Mouse (Mus musculus): ENCODE results near the gene Hpcal1. TPM values are rescaled to one million over a fixed set of nuclear protein-coding genes. Genes with fewer than 3 reads are reported as not detected.

Gene Hpcal1
- polyA plus RNA-seq, 1 experiment = 76.2 TPM

- 74% methylated on average over 1 of the region's 1 CpGs for WGBS
- no peak for TF ChIP-seq POLR2A (IDR thresholded peaks at IDR 0.05; ENCODE audit: low read depth, low read length)
- TF ChIP-seq CTCF (IDR thresholded peaks at IDR 0.05; ENCODE audit: extremely low read depth, insufficient read depth, insufficient read length, insufficient replicate concordance) = no peak
- H3K36me3 ChIP-seq (ENCODE audit: control insufficient read depth, insufficient read depth, low read length) = no peaks in the 10 kb centered on the region
- no peaks in the 10 kb centered on the region for H3K27me3 ChIP-seq (ENCODE audit: control insufficient read depth, insufficient read depth, low read length)
- no peak overlapping the region for H3K4me3 ChIP-seq (ENCODE audit: extremely low read depth, insufficient read depth, insufficient read length)
- DNase-seq (ENCODE audit: low read depth in 1 of 2, low spot score in 2 of 2) = peak in 1 of 2 experiments; percentile 33
- H3K4me1 ChIP-seq (ENCODE audit: control insufficient read depth, insufficient read depth, insufficient read length) = peaks cover 8% of the 10 kb centered on the region; the same call in 1 of the 2 replicates
- H3K27ac ChIP-seq (ENCODE audit: insufficient read depth, low read length) = no peak overlapping the region
Observed at GRCm38 (mm10) chr12:17694589-17695115, 4.0 kb downstream of the Hpcal1 start.

- TF ChIP-seq POLR2A (IDR thresholded peaks at IDR 0.05; ENCODE audit: low read depth, low read length) (no peak), CTCF (IDR thresholded peaks at IDR 0.05; ENCODE audit: extremely low read depth, insufficient read depth, insufficient read length, insufficient replicate concordance) (no peak)
- H3K4me3 ChIP-seq (ENCODE audit: extremely low read depth, insufficient read depth, insufficient read length) = no peak overlapping the region
- H3K27me3 ChIP-seq (ENCODE audit: control insufficient read depth, insufficient read depth, low read length) = no peaks in the 10 kb centered on the region
- H3K27ac ChIP-seq (ENCODE audit: insufficient read depth, low read length) = no peak overlapping the region
- no peak for DNase-seq (ENCODE audit: low read depth in 1 of 2, low spot score in 2 of 2)
- WGBS = 91% methylated on average over 7 of the region's 7 CpGs
- peaks cover 8% of the 10 kb centered on the region; the same call in 1 of the 2 replicates for H3K4me1 ChIP-seq (ENCODE audit: control insufficient read depth, insufficient read depth, insufficient read length)
- H3K36me3 ChIP-seq (ENCODE audit: control insufficient read depth, insufficient read depth, low read length) = no peaks in the 10 kb centered on the region
Observed at GRCm38 (mm10) chr12:17696395-17696794, 5.7 kb downstream of the Hpcal1 start.

GRCm38 (mm10) chr12:17698934-17699333 lies 8.3 kb downstream of the Hpcal1 start:
- H3K4me3 ChIP-seq (ENCODE audit: extremely low read depth, insufficient read depth, insufficient read length) = no peak overlapping the region
- DNase-seq (ENCODE audit: low read depth in 1 of 2, low spot score in 2 of 2) = no peak
- no peaks in the 10 kb centered on the region for H3K27me3 ChIP-seq (ENCODE audit: control insufficient read depth, insufficient read depth, low read length)
- no peak overlapping the region for H3K27ac ChIP-seq (ENCODE audit: insufficient read depth, low read length)
- peaks cover 4% of the 10 kb centered on the region; the same call in 1 of the 2 replicates for H3K4me1 ChIP-seq (ENCODE audit: control insufficient read depth, insufficient read depth, insufficient read length)
- TF ChIP-seq POLR2A (IDR thresholded peaks at IDR 0.05; ENCODE audit: low read depth, low read length) = no peak
- no peak for TF ChIP-seq CTCF (IDR thresholded peaks at IDR 0.05; ENCODE audit: extremely low read depth, insufficient read depth, insufficient read length, insufficient replicate concordance)
- no peaks in the 10 kb centered on the region for H3K36me3 ChIP-seq (ENCODE audit: control insufficient read depth, insufficient read depth, low read length)
- WGBS = 86% methylated on average over 4 of the region's 4 CpGs

- Histone ChIP-seq H3K27me3 (ENCODE audit: control insufficient read depth, insufficient read depth, low read length) (no peaks in the 10 kb centered on the region), H3K4me3 (ENCODE audit: extremely low read depth, insufficient read depth, insufficient read length) (no peak overlapping the region), H3K27ac (ENCODE audit: insufficient read depth, low read length) (no peak overlapping the region), H3K4me1 (ENCODE audit: control insufficient read depth, insufficient read depth, insufficient read length) (peaks cover 4% of the 10 kb centered on the region; the same call in 1 of the 2 replicates), H3K36me3 (ENCODE audit: control insufficient read depth, insufficient read depth, low read length) (no peaks in the 10 kb centered on the region)
- TF ChIP-seq CTCF (IDR thresholded peaks at IDR 0.05; ENCODE audit: extremely low read depth, insufficient read depth, insufficient read length, insufficient replicate concordance) (no peak), POLR2A (IDR thresholded peaks at IDR 0.05; ENCODE audit: low read depth, low read length) (no peak)
- 88% methylated on average over 1 of the region's 1 CpGs for WGBS
- DNase-seq (ENCODE audit: low read depth in 1 of 2, low spot score in 2 of 2) = no peak
Observed at GRCm38 (mm10) chr12:17699480-17699879, 8.8 kb downstream of the Hpcal1 start.

GRCm38 (mm10) chr12:17701131-17701720 lies 10.6 kb downstream of the Hpcal1 start:
- no peak for DNase-seq (ENCODE audit: low read depth in 1 of 2, low spot score in 2 of 2)
- TF ChIP-seq CTCF (IDR thresholded peaks at IDR 0.05; ENCODE audit: extremely low read depth, insufficient read depth, insufficient read length, insufficient replicate concordance) = no peak
- TF ChIP-seq POLR2A (IDR thresholded peaks at IDR 0.05; ENCODE audit: low read depth, low read length) = no peak
- no peaks in the 10 kb centered on the region for H3K36me3 ChIP-seq (ENCODE audit: control insufficient read depth, insufficient read depth, low read length)
- H3K4me3 ChIP-seq (ENCODE audit: extremely low read depth, insufficient read depth, insufficient read length) = no peak overlapping the region
- no peaks in the 10 kb centered on the region; the same call in 1 of the 2 replicates for H3K4me1 ChIP-seq (ENCODE audit: control insufficient read depth, insufficient read depth, insufficient read length)
- no peaks in the 10 kb centered on the region for H3K27me3 ChIP-seq (ENCODE audit: control insufficient read depth, insufficient read depth, low read length)
- WGBS = 81% methylated on average over 5 of the region's 5 CpGs
- no peak overlapping the region for H3K27ac ChIP-seq (ENCODE audit: insufficient read depth, low read length)

- Histone ChIP-seq H3K4me3 (ENCODE audit: extremely low read depth, insufficient read depth, insufficient read length) (no peak overlapping the region), H3K4me1 (ENCODE audit: control insufficient read depth, insufficient read depth, insufficient read length) (no peaks in the 10 kb centered on the region; the same call in 1 of the 2 replicates), H3K27me3 (ENCODE audit: control insufficient read depth, insufficient read depth, low read length) (no peaks in the 10 kb centered on the region), H3K27ac (ENCODE audit: insufficient read depth, low read length) (no peak overlapping the region), H3K36me3 (ENCODE audit: control insufficient read depth, insufficient read depth, low read length) (no peaks in the 10 kb centered on the region)
- DNase-seq (ENCODE audit: low read depth in 1 of 2, low spot score in 2 of 2) = no peak
- 57% methylated on average over 2 of the region's 2 CpGs for WGBS
- TF ChIP-seq POLR2A (IDR thresholded peaks at IDR 0.05; ENCODE audit: low read depth, low read length) = no peak
Observed at GRCm38 (mm10) chr12:17701795-17702194, 11.1 kb downstream of the Hpcal1 start.

- 73% methylated on average over 9 of the region's 9 CpGs for WGBS
- Histone ChIP-seq H3K4me1 (ENCODE audit: control insufficient read depth, insufficient read depth, insufficient read length) (no peaks in the 10 kb centered on the region; the same call in 1 of the 2 replicates), H3K27ac (ENCODE audit: insufficient read depth, low read length) (no peak overlapping the region), H3K27me3 (ENCODE audit: control insufficient read depth, insufficient read depth, low read length) (no peaks in the 10 kb centered on the region), H3K4me3 (ENCODE audit: extremely low read depth, insufficient read depth, insufficient read length) (no peak overlapping the region), H3K36me3 (ENCODE audit: control insufficient read depth, insufficient read depth, low read length) (no peaks in the 10 kb centered on the region)
- no peak for DNase-seq (ENCODE audit: low read depth in 1 of 2, low spot score in 2 of 2)
- TF ChIP-seq POLR2A (IDR thresholded peaks at IDR 0.05; ENCODE audit: low read depth, low read length) (no peak), CTCF (IDR thresholded peaks at IDR 0.05; ENCODE audit: extremely low read depth, insufficient read depth, insufficient read length, insufficient replicate concordance) (no peak)
Observed at GRCm38 (mm10) chr12:17702257-17702943, 11.7 kb downstream of the Hpcal1 start.
